Mouse (Mus musculus) small intestine, adult 2 months (tissue): ENCODE data around the gene Hspbp1. TPM values are rescaled to one million over a fixed set of nuclear protein-coding genes. Genes with fewer than 3 reads are reported as not detected.

ENCODE experiments used
- H3K27ac ChIP-seq: fragments of 200-500 bp; 2 replicates; pipeline ENCODE4 v1.5.1; 2012; ENCODE audit warnings: low read depth, low read length, control low read depth, inconsistent platforms; ENCODE audit not compliant: insufficient read depth
- H3K27me3 ChIP-seq: fragments of 200-500 bp; 2 replicates; pipeline ENCODE4 v1.6.1; 2012; ENCODE audit warnings: mild to moderate bottlenecking, moderate library complexity, low read length, inconsistent platforms; ENCODE audit not compliant: control insufficient read depth, insufficient read depth
- H3K36me3 ChIP-seq: fragments of 200-500 bp; 2 replicates; pipeline ENCODE4 v1.6.1; 2012; ENCODE audit warnings: mild to moderate bottlenecking, low read length, control low read depth, inconsistent platforms; ENCODE audit not compliant: control insufficient read depth, insufficient read depth
- H3K4me1 ChIP-seq: fragments of 200-500 bp; 2 replicates; pipeline ENCODE4 v1.6.1; 2012; ENCODE audit warnings: low read length, inconsistent platforms, mixed read lengths; ENCODE audit not compliant: control insufficient read depth, insufficient read depth, insufficient read length
- H3K4me3 ChIP-seq: fragments of 200-500 bp; 2 replicates; pipeline ENCODE4 v1.5.1; 2012; ENCODE audit warnings: low read depth, mild to moderate bottlenecking, control low read depth, inconsistent platforms, low read length, moderate library complexity
- CTCF ChIP-seq: fragments of 200-500 bp; IDR thresholded peaks from 2 replicates; pipeline ENCODE4 v1.5.1; 2012; ENCODE audit warnings: low read depth, mild to moderate bottlenecking, control low read depth, inconsistent platforms, low read length, moderate library complexity, mixed read lengths; ENCODE audit not compliant: insufficient replicate concordance, insufficient read length; ENCODE audit errors: extremely low read depth
- POLR2A ChIP-seq: fragments of 200-500 bp; IDR thresholded peaks from 2 replicates; pipeline ENCODE4 v1.6.1; 2012; ENCODE audit warnings: low read depth, mild to moderate bottlenecking, control low read depth, inconsistent platforms, low read length, moderate library complexity
- WGBS: fragments of 180-500 bp; shearing (Covaris S2); methylation state at CpG from one replicate; pipeline ENCODE4 v1.1.7; 2018; 5-methylcytosine and 5-hydroxymethylcytosine counted together
- polyA plus RNA-seq: library from polyadenylated mRNA; depleted of rRNA; stranded (reverse); fragments of >200 nt; gene quantifications from 2 replicates; pipeline ENCODE4 v1.2.3, GENCODE M21; 2012

The Hspbp1 gene
- polyA plus RNA-seq, 1 experiment = 29.0 TPM

DNA sequence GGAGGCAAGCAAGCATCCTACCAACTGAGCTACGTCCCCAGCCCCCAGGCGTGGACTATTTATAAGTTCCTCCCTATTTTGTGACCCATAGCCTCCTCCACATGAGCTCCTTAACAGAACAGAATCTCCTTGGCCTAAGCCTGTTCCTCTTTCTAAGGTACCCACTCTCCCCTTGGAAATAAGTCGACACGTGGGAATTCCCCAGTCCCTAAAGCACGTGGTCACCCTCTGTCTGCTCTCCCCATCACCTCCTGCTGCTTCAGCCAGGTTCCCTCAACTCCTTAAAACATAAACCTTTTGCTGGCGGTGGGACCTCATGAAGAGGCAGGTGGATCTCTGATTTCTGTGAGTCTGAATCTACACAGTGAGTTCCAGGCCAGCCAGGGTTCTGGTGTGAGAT is 32.1 kb upstream of the Hspbp1 start:
- Histone ChIP-seq H3K4me1 (peaks cover 13% of the 10 kb centered on the region), H3K27me3 (no peaks in the 10 kb centered on the region), H3K36me3 (peaks cover 23% of the 10 kb centered on the region), H3K27ac (no peak overlapping the region), H3K4me3 (no peak overlapping the region)
- WGBS = 79% methylated on average over 6 of the region's 6 CpGs
- TF ChIP-seq CTCF (no peak), POLR2A (no peak)

- H3K36me3 ChIP-seq = peaks cover 24% of the 10 kb centered on the region
- WGBS = 84% methylated on average over 3 of the region's 3 CpGs
These were observed 27.7 kb upstream of the Hspbp1 start for GRCm38 (mm10) chr7:4712594-4712993.

DNA sequence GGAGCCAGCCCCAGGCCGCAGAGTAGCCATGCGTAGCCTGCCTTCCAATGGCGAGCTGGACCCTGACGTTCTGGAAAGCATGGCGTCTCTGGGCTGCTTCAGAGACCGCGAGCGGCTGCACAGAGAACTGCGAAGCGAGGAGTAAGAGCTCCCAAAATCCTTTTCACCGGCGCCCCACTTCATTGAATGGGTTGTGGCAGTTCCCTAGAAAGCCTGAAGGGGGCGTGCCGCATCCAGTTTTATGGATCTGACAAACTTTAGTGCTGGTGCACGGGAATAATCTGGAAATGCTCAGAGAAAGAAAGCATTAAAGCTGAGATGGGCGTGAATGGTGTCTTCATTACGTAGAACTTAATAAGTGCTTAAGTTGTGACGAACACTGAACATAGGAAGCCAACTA is 20.2 kb upstream of the Hspbp1 start:
- Histone ChIP-seq H3K27me3 (no peaks in the 10 kb centered on the region; the same call in 1 of the 2 replicates), H3K27ac (no peak overlapping the region), H3K4me1 (no peaks in the 10 kb centered on the region; the same call in 1 of the 2 replicates), H3K4me3 (no peak overlapping the region), H3K36me3 (peaks cover 14% of the 10 kb centered on the region)
- 38% methylated on average over 18 of the region's 18 CpGs for WGBS
- TF ChIP-seq POLR2A (no peak), CTCF (peak; percentile 67; the same call in 1 of the 2 replicates)

More at GRCm38 (mm10) chr7:4712594-4712993, 27.7 kb upstream of the Hspbp1 start:
- no peak for TF ChIP-seq CTCF
- TF ChIP-seq POLR2A = no peak
- Histone ChIP-seq H3K27ac (no peak overlapping the region), H3K4me1 (no peaks in the 10 kb centered on the region; the same call in 1 of the 2 replicates), H3K4me3 (no peak overlapping the region), H3K27me3 (no peaks in the 10 kb centered on the region; the same call in 1 of the 2 replicates)

GRCm38 (mm10) chr7:4703195-4703594 is 18.3 kb upstream of the Hspbp1 start:
- no peak overlapping the region for H3K27ac ChIP-seq
- H3K4me3 ChIP-seq = no peak overlapping the region
- TF ChIP-seq POLR2A = no peak
- TF ChIP-seq CTCF = no peak
- H3K4me1 ChIP-seq = no peaks in the 10 kb centered on the region; the same call in 1 of the 2 replicates
- no peaks in the 10 kb centered on the region for H3K27me3 ChIP-seq
- 81% methylated on average over 7 of the region's 7 CpGs for WGBS
- H3K36me3 ChIP-seq = peaks cover 6% of the 10 kb centered on the region; the same call in 1 of the 2 replicates

GRCm38 (mm10) chr7:4702334-4702733 is 17.5 kb upstream of the Hspbp1 start:
- no peaks in the 10 kb centered on the region for H3K27me3 ChIP-seq
- 68% methylated on average over 8 of the region's 8 CpGs for WGBS
- TF ChIP-seq CTCF (no peak), POLR2A (0 out of 2 replicates have a peak, but pooled peaks have one; percentile 20)
- no peak overlapping the region for H3K4me3 ChIP-seq
- no peak overlapping the region for H3K27ac ChIP-seq
- H3K36me3 ChIP-seq = peaks cover 4% of the 10 kb centered on the region; the same call in 1 of the 2 replicates
- no peaks in the 10 kb centered on the region; the same call in 1 of the 2 replicates for H3K4me1 ChIP-seq

GRCm38 (mm10) chr7:4693004-4693403 is 8.1 kb upstream of the Hspbp1 start:
- peaks cover 9% of the 10 kb centered on the region for H3K27me3 ChIP-seq
- H3K4me3 ChIP-seq = no peak overlapping the region
- H3K36me3 ChIP-seq = no peaks in the 10 kb centered on the region
- no peak for TF ChIP-seq CTCF
- TF ChIP-seq POLR2A = no peak
- H3K27ac ChIP-seq = no peak overlapping the region
- 90% methylated on average over 6 of the region's 6 CpGs for WGBS
- H3K4me1 ChIP-seq = no peaks in the 10 kb centered on the region

DNA sequence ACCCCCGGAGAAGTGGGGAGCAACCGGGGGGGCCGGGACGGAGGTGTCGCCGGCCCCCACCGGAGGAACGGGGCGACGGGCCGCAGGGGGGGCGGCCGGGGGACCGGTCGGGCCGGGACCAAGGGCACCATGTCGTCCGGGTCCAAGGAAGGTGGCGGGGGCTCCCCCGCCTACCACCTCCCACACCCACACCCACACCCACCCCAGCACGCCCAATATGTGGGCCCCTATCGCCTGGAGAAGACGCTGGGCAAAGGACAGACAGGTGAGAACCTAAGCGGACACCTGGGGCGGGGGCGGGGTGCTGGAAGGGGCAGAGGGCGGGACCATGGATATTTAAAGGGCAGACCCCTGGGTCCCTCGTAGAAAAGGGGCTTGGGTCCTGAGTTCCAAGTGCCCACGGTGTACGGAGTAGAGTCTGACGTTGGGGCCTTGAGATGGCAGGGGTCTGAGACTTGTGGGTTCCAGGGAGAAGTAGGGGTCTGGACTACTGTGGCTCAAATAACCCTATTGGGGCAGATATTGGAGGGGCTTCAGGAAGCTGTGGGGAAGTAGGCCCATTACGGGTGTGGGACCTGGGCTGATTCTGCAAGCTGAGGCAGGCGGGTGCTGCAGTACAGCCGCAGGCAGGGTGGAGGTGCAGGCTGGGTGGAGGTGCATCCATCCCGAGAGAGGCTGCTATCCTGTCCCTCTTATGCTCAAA is 6.2 kb upstream of the Hspbp1 start:
- Histone ChIP-seq H3K4me3 (peak overlapping the region; percentile 54), H3K36me3 (no peaks in the 10 kb centered on the region), H3K27ac (no peak overlapping the region), H3K4me1 (no peaks in the 10 kb centered on the region), H3K27me3 (peaks cover 9% of the 10 kb centered on the region)
- TF ChIP-seq CTCF = no peak
- no peak for TF ChIP-seq POLR2A
- WGBS = 17% methylated on average over 29 of the region's 35 CpGs

DNA sequence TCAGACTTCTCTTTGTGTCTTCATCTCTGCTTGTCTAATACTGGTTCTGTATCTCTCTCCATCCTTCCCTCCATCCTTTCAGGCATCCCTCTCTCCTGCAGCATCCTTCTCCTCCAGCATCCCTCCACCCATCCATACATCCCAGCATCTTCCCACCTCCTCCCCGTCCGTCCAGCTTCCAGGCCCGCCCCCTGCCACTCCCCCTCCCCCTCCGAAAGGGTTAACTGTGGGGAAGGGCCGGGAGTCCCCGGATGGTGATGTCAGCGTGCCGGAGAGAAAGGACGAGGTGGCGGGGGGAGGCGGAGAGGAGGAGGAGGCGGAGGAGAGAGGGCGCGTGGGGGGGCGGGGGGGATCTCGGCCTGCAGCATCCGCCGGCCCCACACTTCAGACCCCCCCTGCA is 5.5 kb upstream of the Hspbp1 start, which contains the start of gene Brsk1:
TSS of gene Brsk1 (plus strand) at position 218 of the 400 bp plus-strand sequence.
- no peak within 1 kb of the TSS for H3K27ac ChIP-seq
- 2% methylated on average over 11 of the region's 18 CpGs for WGBS
- no peaks in the 10 kb centered on the region for H3K36me3 ChIP-seq
- TF ChIP-seq CTCF (no peak), POLR2A (no peak)
- H3K27me3 ChIP-seq = peaks cover 9% of the 10 kb centered on the region
- no peaks in the 10 kb centered on the region for H3K4me1 ChIP-seq
- H3K4me3 ChIP-seq = peak within 1 kb of the TSS; percentile 54
